Mouse (Mus musculus) heart, embryonic 12.5 days (tissue): ENCODE data around the gene Gm9758. TPM values are rescaled to one million over a fixed set of nuclear protein-coding genes. Genes with fewer than 3 reads are reported as not detected.
"Not testable (repeated sequence)": the region's sequence is repeated elsewhere in the genome, so short reads cannot be mapped to it uniquely, and the experiment has no call there.

Source experiments
- ATAC-seq: fragments of 200-750 bp; cut with Nextera tagmentation; 2 replicates; pipeline ENCODE4 v1.8.0; 2017; ENCODE audit warnings: moderate TSS enrichment, moderate library complexity; ENCODE audit not compliant: insufficient number of reproducible peaks, low FRiP score
- H3K27ac ChIP-seq: fragments of 300-500 bp; sonication (generic); 2 replicates; pipeline ENCODE4 v1.5.1; 2016; ENCODE audit warnings: mild to moderate bottlenecking, moderate library complexity; ENCODE audit not compliant: poor library complexity, severe bottlenecking
- H3K27me3 ChIP-seq: fragments of 300-500 bp; sonication (generic); replicated peaks from 2 replicates; pipeline ENCODE4 v1.6.1; 2016; ENCODE audit warnings: mild to moderate bottlenecking, moderate library complexity
- H3K36me3 ChIP-seq: fragments of 300-500 bp; sonication (generic); 2 replicates; pipeline ENCODE4 v1.6.1; 2016; ENCODE audit warnings: mild to moderate bottlenecking, moderate library complexity
- H3K4me1 ChIP-seq: fragments of 300-500 bp; sonication (generic); replicated peaks from 2 replicates; pipeline ENCODE4 v1.6.1; 2016; ENCODE audit warnings: mild to moderate bottlenecking
- H3K4me2 ChIP-seq: fragments of 300-500 bp; sonication (generic); 2 replicates; pipeline ENCODE4 v1.6.1; 2016; ENCODE audit warnings: mild to moderate bottlenecking, moderate library complexity
- H3K4me3 ChIP-seq: fragments of 300-500 bp; sonication (generic); 2 replicates; pipeline ENCODE4 v1.5.1; 2016; ENCODE audit warnings: mild to moderate bottlenecking
- H3K9ac ChIP-seq: fragments of 300-500 bp; sonication (generic); 2 replicates; pipeline ENCODE4 v1.6.1; 2016; ENCODE audit warnings: mild to moderate bottlenecking, moderate library complexity
- H3K9me3 ChIP-seq: fragments of 300-500 bp; sonication (generic); replicated peaks from 2 replicates; pipeline ENCODE4 v1.6.1; 2016; ENCODE audit warnings: mild to moderate bottlenecking, moderate library complexity
- WGBS: fragments of 180-500 bp; shearing (Covaris S2); methylation state at CpG from one replicate; pipeline ENCODE4 v1.1.7; 2016; 5-methylcytosine and 5-hydroxymethylcytosine counted together
- polyA plus RNA-seq: library from polyadenylated mRNA; unstranded; fragments of >200 nt; fragmentation: Nextera tagmentation; extraction: Ambion mirVana; gene quantifications from 2 replicates; pipeline ENCODE4 v1.2.1, GENCODE M21; 2016

The Gm9758 gene
- polyA plus RNA-seq, 1 experiment from 2014 or later, result not detected

DNA sequence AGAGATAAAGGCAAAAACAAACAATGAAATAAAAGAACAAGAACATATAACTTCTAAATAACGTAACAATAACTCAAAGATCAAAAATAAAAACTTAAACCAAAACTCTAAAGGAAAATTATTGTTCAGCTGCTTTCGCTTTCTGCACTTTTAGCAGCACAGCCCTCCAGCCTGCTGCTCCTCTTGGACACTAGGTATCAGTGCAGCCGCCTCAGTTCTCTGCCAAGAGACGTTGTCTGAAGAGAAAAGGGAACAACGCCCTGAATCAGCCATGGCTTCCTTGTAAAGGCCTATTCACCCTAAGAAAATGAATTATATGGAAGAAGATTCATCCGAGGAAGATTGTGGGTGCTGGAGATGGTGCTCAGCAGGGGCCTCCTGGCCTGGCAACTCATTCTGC lies 19.0 kb upstream of the Gm9758 start:
- not testable (repeated sequence) for H3K36me3 ChIP-seq, H3K4me2 ChIP-seq, H3K9me3 ChIP-seq, H3K27ac ChIP-seq, H3K4me1 ChIP-seq, H3K9ac ChIP-seq, ATAC-seq, H3K4me3 ChIP-seq, H3K27me3 ChIP-seq
- WGBS, result 62% methylated on average over 5 of the region's 6 CpGs

GRCm38 (mm10) chr5:14927047-14927446 lies 12.3 kb upstream of the Gm9758 start:
- not testable (repeated sequence) for H3K4me1 ChIP-seq, H3K9ac ChIP-seq, H3K4me3 ChIP-seq, H3K27me3 ChIP-seq, ATAC-seq, H3K27ac ChIP-seq, H3K9me3 ChIP-seq, H3K4me2 ChIP-seq, H3K36me3 ChIP-seq
- 24% methylated on average over 4 of the region's 4 CpGs for WGBS

- H3K27ac ChIP-seq, H3K36me3 ChIP-seq, H3K9ac ChIP-seq, H3K4me2 ChIP-seq, H3K9me3 ChIP-seq, H3K4me1 ChIP-seq, H3K27me3 ChIP-seq, ATAC-seq, H3K4me3 ChIP-seq: not testable (repeated sequence)
- WGBS, result 62% methylated on average over 2 of the region's 3 CpGs
These were observed 338 bp downstream of the Gm9758 start for GRCm38 (mm10) chr5:14914361-14914760.

- H3K4me3 ChIP-seq, H3K27me3 ChIP-seq, H3K4me1 ChIP-seq, H3K36me3 ChIP-seq, H3K9ac ChIP-seq, H3K9me3 ChIP-seq, H3K4me2 ChIP-seq, H3K27ac ChIP-seq, ATAC-seq: not testable (repeated sequence)
- 10% methylated on average over 3 of the region's 3 CpGs for WGBS
These were observed 11.2 kb downstream of the Gm9758 start for GRCm38 (mm10) chr5:14903539-14903938.

- Histone ChIP-seq H3K9ac (no peak overlapping the region), H3K27ac (no peak overlapping the region), H3K4me3 (no peak overlapping the region), H3K36me3 (no peaks in the 10 kb centered on the region), H3K27me3 (no peaks in the 10 kb centered on the region), H3K9me3 (peaks cover 3% of the 10 kb centered on the region; the same call in 1 of the 2 replicates), H3K4me1 (no peaks in the 10 kb centered on the region), H3K4me2 (no peak overlapping the region)
- WGBS, result 40% methylated on average over 3 of the region's 3 CpGs
- ATAC-seq, result no peak
These were observed 22.5 kb downstream of the Gm9758 start for GRCm38 (mm10) chr5:14892242-14892641.

DNA sequence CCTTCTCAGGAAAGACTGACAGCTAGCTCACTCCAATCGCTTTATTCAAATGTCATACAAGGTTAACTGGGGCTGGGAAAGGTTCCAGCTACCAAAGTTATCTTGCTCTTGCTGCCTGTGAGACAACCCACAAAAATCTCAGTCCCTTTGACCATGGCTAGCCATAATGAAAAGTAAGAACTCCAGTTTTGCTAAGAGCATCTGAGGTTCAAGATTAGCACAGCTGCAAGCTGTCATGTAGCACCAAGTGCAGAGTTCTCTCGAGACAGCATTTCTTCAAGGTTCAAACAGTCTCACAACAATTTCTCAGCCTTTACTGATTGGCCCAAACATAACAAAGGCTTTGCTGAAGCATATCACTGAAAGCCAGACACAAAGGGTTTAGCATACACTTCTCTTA lies 29.4 kb downstream of the Gm9758 start:
- 28% methylated on average over 2 of the region's 2 CpGs for WGBS
- not testable (repeated sequence) for H3K4me1 ChIP-seq, H3K36me3 ChIP-seq, H3K27me3 ChIP-seq, H3K4me3 ChIP-seq, H3K9ac ChIP-seq, ATAC-seq, H3K4me2 ChIP-seq, H3K9me3 ChIP-seq, H3K27ac ChIP-seq

Other genes starting within 250 kb of the Gm9758 start
- 0.10 and 0.17 TPM in 2 replicates for gene Speer4e, start 23.5 kb upstream of the Gm9758 start, polyA plus RNA-seq
- gene Gm10354, start 64.0 kb upstream of the Gm9758 start, polyA plus RNA-seq, result 0.14 TPM in 1 of 2 replicates, not detected in the other
- gene Gm17019, start 118.1 kb upstream of the Gm9758 start, polyA plus RNA-seq, result not detected in 2 replicates